Mouse (Mus musculus): Measurements from ENCODE around the gene Trib2. TPM values are rescaled to one million over a fixed set of nuclear protein-coding genes. Genes with fewer than 3 reads are reported as not detected.

The Trib2 gene
- polyA plus RNA-seq, 1 experiment: 19.0 TPM

GRCm38 (mm10) chr12:15755030-15755690 lies 61.6 kb downstream of the Trib2 start:
- TF ChIP-seq CTCF (IDR thresholded peaks at IDR 0.05; ENCODE audit: extremely low read depth, insufficient read depth, insufficient read length, insufficient replicate concordance) (no peak), POLR2A (IDR thresholded peaks at IDR 0.05; ENCODE audit: low read depth, low read length) (no peak)
- no peak for DNase-seq (ENCODE audit: low read depth in 1 of 2, low spot score in 2 of 2)
- Histone ChIP-seq H3K36me3 (ENCODE audit: control insufficient read depth, insufficient read depth, low read length) (no peaks in the 10 kb centered on the region), H3K4me3 (ENCODE audit: extremely low read depth, insufficient read depth, insufficient read length) (no peak overlapping the region), H3K27ac (ENCODE audit: insufficient read depth, low read length) (no peak overlapping the region), H3K4me1 (ENCODE audit: control insufficient read depth, insufficient read depth, insufficient read length) (no peaks in the 10 kb centered on the region), H3K27me3 (ENCODE audit: control insufficient read depth, insufficient read depth, low read length) (no peaks in the 10 kb centered on the region)
- 13% methylated on average over 2 of the region's 2 CpGs for WGBS

GRCm38 (mm10) chr12:15754602-15755001 lies 62.1 kb downstream of the Trib2 start:
- H3K27me3 ChIP-seq (ENCODE audit: control insufficient read depth, insufficient read depth, low read length): no peaks in the 10 kb centered on the region
- no peak overlapping the region for H3K27ac ChIP-seq (ENCODE audit: insufficient read depth, low read length)
- TF ChIP-seq CTCF (IDR thresholded peaks at IDR 0.05; ENCODE audit: extremely low read depth, insufficient read depth, insufficient read length, insufficient replicate concordance) (no peak), POLR2A (IDR thresholded peaks at IDR 0.05; ENCODE audit: low read depth, low read length) (no peak)
- WGBS: 80% methylated on average over 2 of the region's 2 CpGs
- H3K4me3 ChIP-seq (ENCODE audit: extremely low read depth, insufficient read depth, insufficient read length): no peak overlapping the region
- no peaks in the 10 kb centered on the region for H3K36me3 ChIP-seq (ENCODE audit: control insufficient read depth, insufficient read depth, low read length)
- DNase-seq (ENCODE audit: low read depth in 1 of 2, low spot score in 2 of 2): no peak
- no peaks in the 10 kb centered on the region for H3K4me1 ChIP-seq (ENCODE audit: control insufficient read depth, insufficient read depth, insufficient read length)

GRCm38 (mm10) chr12:15749646-15750195 lies 67.0 kb downstream of the Trib2 start:
- Histone ChIP-seq H3K4me1 (ENCODE audit: control insufficient read depth, insufficient read depth, insufficient read length) (no peaks in the 10 kb centered on the region), H3K36me3 (ENCODE audit: control insufficient read depth, insufficient read depth, low read length) (no peaks in the 10 kb centered on the region), H3K4me3 (ENCODE audit: extremely low read depth, insufficient read depth, insufficient read length) (no peak overlapping the region), H3K27me3 (ENCODE audit: control insufficient read depth, insufficient read depth, low read length) (no peaks in the 10 kb centered on the region), H3K27ac (ENCODE audit: insufficient read depth, low read length) (no peak overlapping the region)
- no peak for TF ChIP-seq POLR2A (IDR thresholded peaks at IDR 0.05; ENCODE audit: low read depth, low read length)
- no peak for TF ChIP-seq CTCF (IDR thresholded peaks at IDR 0.05; ENCODE audit: extremely low read depth, insufficient read depth, insufficient read length, insufficient replicate concordance)
- DNase-seq (ENCODE audit: low read depth in 1 of 2, low spot score in 2 of 2): no peak
- 72% methylated on average over 4 of the region's 4 CpGs for WGBS

GRCm38 (mm10) chr12:15745752-15746151 lies 71.0 kb downstream of the Trib2 start:
- no peak for DNase-seq (ENCODE audit: low read depth in 1 of 2, low spot score in 2 of 2)
- Histone ChIP-seq H3K4me3 (ENCODE audit: extremely low read depth, insufficient read depth, insufficient read length) (no peak overlapping the region), H3K27ac (ENCODE audit: insufficient read depth, low read length) (no peak overlapping the region), H3K4me1 (ENCODE audit: control insufficient read depth, insufficient read depth, insufficient read length) (no peaks in the 10 kb centered on the region), H3K27me3 (ENCODE audit: control insufficient read depth, insufficient read depth, low read length) (no peaks in the 10 kb centered on the region), H3K36me3 (ENCODE audit: control insufficient read depth, insufficient read depth, low read length) (no peaks in the 10 kb centered on the region)
- WGBS: 34% methylated on average over 10 of the region's 10 CpGs
- no peak for TF ChIP-seq POLR2A (IDR thresholded peaks at IDR 0.05; ENCODE audit: low read depth, low read length)
- no peak for TF ChIP-seq CTCF (IDR thresholded peaks at IDR 0.05; ENCODE audit: extremely low read depth, insufficient read depth, insufficient read length, insufficient replicate concordance)

Data from spleen, adult 2 months (tissue).